Mouse (Mus musculus) left cerebral cortex, postnatal 25 days (tissue): ENCODE results near the gene Glo1. TPM values are rescaled to one million over a fixed set of nuclear protein-coding genes. Genes with fewer than 3 reads are reported as not detected.

Experiments used
- DNase-seq, 2 experiments: peaks; one replicate each; pipeline ENCODE4 v3.0.0; 2022; ENCODE audit warnings: low spot score in 2 of 2, mixed read lengths in 1 of 2
- intact Hi-C: fragments of 180-260 bp; cut with DNase I; formaldehyde crosslinking; loops from one replicate; pipeline ENCODE4 v1.15.1; 2025
- total RNA-seq, 2 experiments: library from RNA; stranded (reverse); gene quantifications; 2 replicates each; pipeline ENCODE4 v1.2.3; 2021

Glo1 gene
- total RNA-seq, 2 experiments from 2014 or later: 136 to 143 TPM

DNA sequence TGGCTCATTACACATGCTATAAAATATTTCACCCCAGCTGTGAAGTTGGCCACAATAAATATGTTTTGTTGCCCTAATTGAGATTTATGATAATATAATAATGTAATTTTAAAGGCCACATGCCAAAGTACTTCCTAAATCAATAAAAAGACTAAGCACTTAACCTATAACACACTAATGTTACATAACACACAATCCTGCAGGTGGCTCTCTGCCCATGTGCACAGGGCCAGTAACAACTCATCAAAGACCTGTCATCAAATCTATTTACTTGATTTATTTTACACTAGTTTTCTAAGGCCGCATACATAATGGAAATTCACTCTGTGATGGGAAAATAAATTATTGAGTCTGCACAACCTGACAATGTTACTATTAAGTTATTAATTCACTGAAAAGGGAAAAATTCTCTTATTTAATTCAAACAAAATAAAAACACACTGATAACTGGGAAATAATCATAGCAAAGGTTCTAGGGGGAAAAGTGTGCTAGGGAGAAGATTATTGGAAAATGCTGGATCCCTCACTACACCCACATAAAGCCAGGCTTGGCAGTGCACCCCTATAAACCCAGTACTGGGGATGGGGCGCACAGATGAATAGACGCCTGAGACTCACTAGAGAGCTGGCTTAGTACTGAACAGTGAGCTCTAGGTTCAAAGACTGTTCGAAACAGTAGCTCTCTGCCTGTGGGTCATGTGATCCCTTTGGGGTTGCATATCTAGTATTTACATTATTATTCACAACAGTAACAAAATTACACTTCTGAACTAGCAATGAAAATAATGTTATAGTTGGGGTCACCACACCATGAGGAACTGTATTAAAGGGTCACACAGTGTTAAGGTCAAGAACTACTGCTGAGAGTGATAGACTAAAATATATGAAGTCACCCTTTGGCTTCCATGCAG is 73.4 kb downstream of the Glo1 start:
- intact Hi-C loops: no loop called here
- no peak for DNase-seq

DNA sequence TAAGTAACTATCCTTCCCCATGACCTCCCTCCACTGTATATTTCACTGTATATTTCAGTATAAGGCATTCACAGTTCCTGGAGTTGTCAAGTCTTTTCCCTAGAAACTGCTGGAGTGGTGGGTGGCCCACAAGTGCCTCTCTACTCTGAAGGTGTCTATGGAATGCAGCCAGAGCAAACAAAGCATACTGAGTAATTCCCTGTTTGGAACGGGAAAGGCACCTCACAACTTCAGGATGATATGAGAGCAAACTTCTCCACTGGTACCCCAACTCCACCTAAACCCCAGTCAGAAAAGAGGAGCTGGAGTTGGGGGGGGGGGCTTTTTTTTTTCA is 75.9 kb downstream of the Glo1 start:
- peak; percentile 63 to 94 for DNase-seq
- intact Hi-C loops: loop anchor here (2.0 kb wide), 1 partner anchor 24 kb away; no protein-coding TSS in a partner anchor

DNA sequence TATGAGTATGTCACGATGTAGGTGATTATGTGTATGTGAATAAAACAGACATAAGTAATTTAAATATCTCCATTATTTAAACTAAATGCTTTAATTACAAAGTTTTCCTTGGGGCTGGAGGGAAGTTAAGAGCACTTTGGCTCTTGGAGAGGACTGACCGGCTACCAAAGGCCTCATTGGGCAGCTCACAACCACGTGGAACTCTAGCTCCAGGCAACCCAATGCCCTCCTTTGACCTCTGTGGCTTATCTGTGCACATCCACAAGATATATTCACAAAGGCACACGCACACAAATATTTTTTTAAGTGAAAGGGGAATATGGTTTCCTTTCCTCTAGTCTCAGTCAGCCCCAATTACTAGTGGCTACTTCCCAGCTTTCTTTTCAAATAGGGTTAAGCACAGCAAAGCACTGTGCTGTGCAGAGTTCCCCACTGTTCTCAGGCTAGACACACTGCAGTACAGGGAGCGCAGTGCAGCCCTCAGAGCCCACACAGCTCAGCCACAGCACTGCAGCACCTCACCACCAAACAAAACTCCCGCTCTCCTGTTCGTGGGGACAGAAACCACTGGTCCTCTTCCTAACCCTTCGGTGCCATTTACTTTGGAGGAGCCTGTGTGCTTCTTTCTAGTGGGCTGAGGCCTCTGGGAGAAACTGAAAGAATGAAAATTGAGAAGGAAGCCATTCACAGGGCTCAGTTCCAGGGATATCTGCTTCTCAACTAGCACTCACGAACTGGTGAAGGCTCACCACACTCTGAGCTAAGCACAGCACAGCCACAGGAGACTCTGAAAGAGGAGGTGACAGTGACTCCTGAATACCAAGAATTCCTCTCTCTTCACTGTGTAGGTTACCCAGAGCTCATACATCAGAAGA is 76.5 kb downstream of the Glo1 start:
- intact Hi-C loops: loop anchor here (2.0 kb wide), 1 partner anchor 23 kb away; no protein-coding TSS in a partner anchor
- no peak for DNase-seq

DNA sequence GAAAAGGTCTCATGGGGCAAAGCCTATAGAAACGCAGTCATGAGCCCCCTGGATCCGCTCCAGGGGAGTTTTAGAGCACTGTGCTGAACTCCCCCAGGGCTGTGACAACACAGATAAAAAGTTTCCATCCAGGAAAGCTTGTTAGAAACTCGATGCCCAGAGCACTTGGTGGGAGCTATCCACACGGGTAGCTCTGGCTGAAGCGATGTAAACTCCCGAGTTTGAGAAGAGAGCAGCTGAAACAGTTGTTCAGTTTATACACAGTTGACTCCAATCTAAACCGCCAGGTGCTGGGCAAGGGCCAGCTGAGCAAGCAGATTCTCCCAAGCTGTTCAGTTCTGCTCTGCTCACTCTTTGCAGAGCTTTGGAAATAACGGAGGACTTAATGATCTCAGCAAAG is 87.6 kb downstream of the Glo1 start:
- DNase-seq: peak in 1 of 2 experiments; percentile 57
- intact Hi-C loops: no loop called here

GRCm38 (mm10) chr17:30536651-30537050 is 90.0 kb downstream of the Glo1 start:
- no peak for DNase-seq
- intact Hi-C loops: no loop called here

Other genes with a start within 250 kb of the Glo1 start
- 100 to 1,000 TPM in 1 of 2 experiments, 10 to 100 TPM in 1; 95.6 to 106 TPM for gene Btbd9, start 50.4 kb downstream of the Glo1 start, total RNA-seq
- gene Dnah8, start 2.5 kb downstream of the Glo1 start, total RNA-seq: under 1 TPM; 0.73 to 0.89 TPM